Mouse (Mus musculus): Measurements from ENCODE around the gene Myh11. TPM values are rescaled to one million over a fixed set of nuclear protein-coding genes. Genes with fewer than 3 reads are reported as not detected.
A peak's percentile ranks its signal among the peaks of the same experiment; 100 is the strongest.

The Myh11 gene
- polyA plus RNA-seq, 1 experiment from 2014 or later = 0.18 TPM

- no peak overlapping the region for H3K27ac ChIP-seq (ENCODE audit: low read depth, low read length)
- no peak overlapping the region for H3K4me3 ChIP-seq (ENCODE audit: low read depth, low read length)
- WGBS = 15% methylated on average over 1 of the region's 1 CpGs
- H3K4me2 ChIP-seq = no peak overlapping the region
- no peaks in the 10 kb centered on the region for H3K27me3 ChIP-seq (ENCODE audit: control insufficient read depth, insufficient read depth, low read length)
- ATAC-seq (ENCODE audit: low FRiP score) (no peak), DNase-seq (ENCODE audit: low spot score, missing footprints) (peak; percentile 91)
- H3K9me3 ChIP-seq (ENCODE audit: control insufficient read depth, low read length) = no peaks in the 10 kb centered on the region
- H3K9ac ChIP-seq (ENCODE audit: low read length) = no peak overlapping the region
- H3K4me1 ChIP-seq (ENCODE audit: control insufficient read depth, insufficient read depth, low read length) = no peaks in the 10 kb centered on the region
- peaks cover 8% of the 10 kb centered on the region for H3K36me3 ChIP-seq (ENCODE audit: control insufficient read depth, insufficient read depth, low read length)
Measured at GRCm38 (mm10) chr16:14195427-14195826, 95.7 kb downstream of the Myh11 start.

- Histone ChIP-seq H3K36me3 (ENCODE audit: control insufficient read depth, insufficient read depth, low read length) (peaks cover 8% of the 10 kb centered on the region), H3K27me3 (ENCODE audit: control insufficient read depth, insufficient read depth, low read length) (no peaks in the 10 kb centered on the region), H3K9ac (ENCODE audit: low read length) (no peak overlapping the region), H3K4me2 (no peak overlapping the region), H3K4me1 (ENCODE audit: control insufficient read depth, insufficient read depth, low read length) (no peaks in the 10 kb centered on the region), H3K27ac (ENCODE audit: low read depth, low read length) (no peak overlapping the region), H3K4me3 (ENCODE audit: low read depth, low read length) (no peak overlapping the region), H3K9me3 (ENCODE audit: control insufficient read depth, low read length) (no peaks in the 10 kb centered on the region)
- ATAC-seq (ENCODE audit: low FRiP score) = 0 out of 2 replicates have a peak, but pooled peaks have one; percentile 7
- DNase-seq (ENCODE audit: low spot score, missing footprints) = peak; percentile 72
- 43% methylated on average over 9 of the region's 9 CpGs for WGBS
Measured at GRCm38 (mm10) chr16:14194164-14194950, 96.8 kb downstream of the Myh11 start.

- 94% methylated on average over 5 of the region's 5 CpGs for WGBS
- no peak for DNase-seq (ENCODE audit: low spot score, missing footprints)
Measured at GRCm38 (mm10) chr16:14185516-14185915, 105.7 kb downstream of the Myh11 start.

GRCm38 (mm10) chr16:14183856-14184255 is 107.3 kb downstream of the Myh11 start:
- WGBS = 96% methylated on average over 1 of the region's 1 CpGs
- H3K27ac ChIP-seq (ENCODE audit: low read depth, low read length) = no peak overlapping the region
- H3K36me3 ChIP-seq (ENCODE audit: control insufficient read depth, insufficient read depth, low read length) = peaks cover 39% of the 10 kb centered on the region

More at GRCm38 (mm10) chr16:14185516-14185915, 105.7 kb downstream of the Myh11 start:
- ATAC-seq (ENCODE audit: low FRiP score) = no peak
- Histone ChIP-seq H3K27me3 (ENCODE audit: control insufficient read depth, insufficient read depth, low read length) (no peaks in the 10 kb centered on the region), H3K4me1 (ENCODE audit: control insufficient read depth, insufficient read depth, low read length) (no peaks in the 10 kb centered on the region), H3K4me2 (no peak overlapping the region), H3K9ac (ENCODE audit: low read length) (no peak overlapping the region), H3K4me3 (ENCODE audit: low read depth, low read length) (no peak overlapping the region), H3K9me3 (ENCODE audit: control insufficient read depth, low read length) (no peaks in the 10 kb centered on the region), H3K27ac (ENCODE audit: low read depth, low read length) (no peak overlapping the region), H3K36me3 (ENCODE audit: control insufficient read depth, insufficient read depth, low read length) (peaks cover 38% of the 10 kb centered on the region)

GRCm38 (mm10) chr16:14182360-14182759 is 108.8 kb downstream of the Myh11 start:
- 95% methylated on average over 5 of the region's 5 CpGs for WGBS
- Histone ChIP-seq H3K4me3 (ENCODE audit: low read depth, low read length) (no peak overlapping the region), H3K4me1 (ENCODE audit: control insufficient read depth, insufficient read depth, low read length) (no peaks in the 10 kb centered on the region), H3K9ac (ENCODE audit: low read length) (no peak overlapping the region), H3K27me3 (ENCODE audit: control insufficient read depth, insufficient read depth, low read length) (no peaks in the 10 kb centered on the region), H3K4me2 (no peak overlapping the region), H3K9me3 (ENCODE audit: control insufficient read depth, low read length) (no peaks in the 10 kb centered on the region), H3K27ac (ENCODE audit: low read depth, low read length) (no peak overlapping the region), H3K36me3 (ENCODE audit: control insufficient read depth, insufficient read depth, low read length) (peaks cover 38% of the 10 kb centered on the region)
- no peak for DNase-seq (ENCODE audit: low spot score, missing footprints)
- no peak for ATAC-seq (ENCODE audit: low FRiP score)

More at GRCm38 (mm10) chr16:14183856-14184255, 107.3 kb downstream of the Myh11 start:
- ATAC-seq (ENCODE audit: low FRiP score) (no peak), DNase-seq (ENCODE audit: low spot score, missing footprints) (no peak)
- Histone ChIP-seq H3K9ac (ENCODE audit: low read length) (no peak overlapping the region), H3K27me3 (ENCODE audit: control insufficient read depth, insufficient read depth, low read length) (no peaks in the 10 kb centered on the region), H3K4me2 (no peak overlapping the region), H3K4me3 (ENCODE audit: low read depth, low read length) (no peak overlapping the region), H3K4me1 (ENCODE audit: control insufficient read depth, insufficient read depth, low read length) (no peaks in the 10 kb centered on the region), H3K9me3 (ENCODE audit: control insufficient read depth, low read length) (no peaks in the 10 kb centered on the region)

GRCm38 (mm10) chr16:14180163-14180733 is 110.9 kb downstream of the Myh11 start:
- Histone ChIP-seq H3K36me3 (ENCODE audit: control insufficient read depth, insufficient read depth, low read length) (peaks cover 32% of the 10 kb centered on the region), H3K9ac (ENCODE audit: low read length) (no peak overlapping the region), H3K27me3 (ENCODE audit: control insufficient read depth, insufficient read depth, low read length) (no peaks in the 10 kb centered on the region), H3K4me2 (no peak overlapping the region), H3K4me1 (ENCODE audit: control insufficient read depth, insufficient read depth, low read length) (no peaks in the 10 kb centered on the region), H3K27ac (ENCODE audit: low read depth, low read length) (no peak overlapping the region), H3K4me3 (ENCODE audit: low read depth, low read length) (no peak overlapping the region), H3K9me3 (ENCODE audit: control insufficient read depth, low read length) (no peaks in the 10 kb centered on the region)
- no peak for DNase-seq (ENCODE audit: low spot score, missing footprints)
- ATAC-seq (ENCODE audit: low FRiP score) = no peak
- 86% methylated on average over 6 of the region's 6 CpGs for WGBS

DNA sequence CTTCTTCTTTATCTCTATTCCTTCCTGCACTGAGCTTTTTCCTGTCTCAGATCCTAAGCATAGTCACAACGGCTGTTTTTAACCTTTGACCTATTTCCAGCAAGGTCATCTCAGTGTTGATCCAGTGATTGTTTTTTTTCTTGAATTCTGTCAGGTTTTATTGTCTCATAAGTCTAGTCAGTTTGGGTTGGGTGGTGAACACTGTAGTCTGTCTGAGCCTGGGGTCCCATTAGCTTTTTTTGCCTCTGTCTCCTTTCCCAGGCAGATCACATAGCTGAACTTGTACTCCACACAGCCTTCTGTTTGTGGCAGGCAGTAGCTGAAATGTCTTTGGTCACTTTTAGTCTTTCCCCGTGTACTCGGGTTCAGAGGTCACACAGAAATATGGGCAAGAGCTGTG is 113.1 kb downstream of the Myh11 start:
- Histone ChIP-seq H3K27ac (ENCODE audit: low read depth, low read length) (no peak overlapping the region), H3K4me1 (ENCODE audit: control insufficient read depth, insufficient read depth, low read length) (no peaks in the 10 kb centered on the region), H3K4me3 (ENCODE audit: low read depth, low read length) (no peak overlapping the region), H3K9me3 (ENCODE audit: control insufficient read depth, low read length) (no peaks in the 10 kb centered on the region), H3K36me3 (ENCODE audit: control insufficient read depth, insufficient read depth, low read length) (peaks cover 36% of the 10 kb centered on the region), H3K27me3 (ENCODE audit: control insufficient read depth, insufficient read depth, low read length) (no peaks in the 10 kb centered on the region), H3K9ac (ENCODE audit: low read length) (no peak overlapping the region), H3K4me2 (no peak overlapping the region)
- whole genome bisulfite sequencing = 68% methylated on average over 3 of the region's 3 CpGs
- ATAC-seq (ENCODE audit: low FRiP score) (no peak), DNase-seq (ENCODE audit: low spot score, missing footprints) (no peak)

GRCm38 (mm10) chr16:14169706-14170105 is 121.5 kb downstream of the Myh11 start:
- Histone ChIP-seq H3K9me3 (ENCODE audit: control insufficient read depth, low read length) (no peaks in the 10 kb centered on the region), H3K27ac (ENCODE audit: low read depth, low read length) (no peak overlapping the region), H3K9ac (ENCODE audit: low read length) (no peak overlapping the region), H3K4me3 (ENCODE audit: low read depth, low read length) (no peak overlapping the region), H3K4me2 (no peak overlapping the region), H3K4me1 (ENCODE audit: control insufficient read depth, insufficient read depth, low read length) (peaks cover 5% of the 10 kb centered on the region; the same call in 1 of the 2 replicates), H3K27me3 (ENCODE audit: control insufficient read depth, insufficient read depth, low read length) (no peaks in the 10 kb centered on the region), H3K36me3 (ENCODE audit: control insufficient read depth, insufficient read depth, low read length) (peaks cover 43% of the 10 kb centered on the region)
- WGBS = 88% methylated on average over 1 of the region's 1 CpGs
- ATAC-seq (ENCODE audit: low FRiP score) = no peak
- no peak for DNase-seq (ENCODE audit: low spot score, missing footprints)

- no peaks in the 10 kb centered on the region for H3K27me3 ChIP-seq (ENCODE audit: control insufficient read depth, insufficient read depth, low read length)
- peaks cover 13% of the 10 kb centered on the region for H3K4me1 ChIP-seq (ENCODE audit: control insufficient read depth, insufficient read depth, low read length)
- H3K36me3 ChIP-seq (ENCODE audit: control insufficient read depth, insufficient read depth, low read length) = peaks cover 18% of the 10 kb centered on the region
- ATAC-seq (ENCODE audit: low FRiP score) (no peak), DNase-seq (ENCODE audit: low spot score, missing footprints) (no peak)
- H3K9ac ChIP-seq (ENCODE audit: low read length) = no peak overlapping the region
- no peak overlapping the region for H3K27ac ChIP-seq (ENCODE audit: low read depth, low read length)
- no peak overlapping the region for H3K4me3 ChIP-seq (ENCODE audit: low read depth, low read length)
- 93% methylated on average over 4 of the region's 4 CpGs for WGBS
- no peaks in the 10 kb centered on the region for H3K9me3 ChIP-seq (ENCODE audit: control insufficient read depth, low read length)
- H3K4me2 ChIP-seq = no peak overlapping the region
Measured at GRCm38 (mm10) chr16:14166490-14166889, 124.7 kb downstream of the Myh11 start.
